Mouse (Mus musculus) adrenal gland, adult 18-20 months (tissue): ENCODE data around the gene Atrnl1. TPM values are rescaled to one million over a fixed set of nuclear protein-coding genes. Genes with fewer than 3 reads are reported as not detected.
A peak's percentile ranks its signal among the peaks of the same experiment; 100 is the strongest.
"Not testable (repeated sequence)": the region's sequence is repeated elsewhere in the genome, so short reads cannot be mapped to it uniquely, and the experiment has no call there.

Experiments
- DNase-seq, 2 experiments: peaks; one replicate each; pipeline ENCODE4 v3.0.0; 2021 to 2022; ENCODE audit warnings: low spot score in 2 of 2
- total RNA-seq, 2 experiments: library from RNA; stranded (reverse); gene quantifications; 1 replicate in 1 of 2; 2 replicates in 1 of 2; pipeline ENCODE4 v1.2.3; 2021

The Atrnl1 gene
- total RNA-seq, 2 experiments from 2014 or later: 22.4 to 23.5 TPM

DNA sequence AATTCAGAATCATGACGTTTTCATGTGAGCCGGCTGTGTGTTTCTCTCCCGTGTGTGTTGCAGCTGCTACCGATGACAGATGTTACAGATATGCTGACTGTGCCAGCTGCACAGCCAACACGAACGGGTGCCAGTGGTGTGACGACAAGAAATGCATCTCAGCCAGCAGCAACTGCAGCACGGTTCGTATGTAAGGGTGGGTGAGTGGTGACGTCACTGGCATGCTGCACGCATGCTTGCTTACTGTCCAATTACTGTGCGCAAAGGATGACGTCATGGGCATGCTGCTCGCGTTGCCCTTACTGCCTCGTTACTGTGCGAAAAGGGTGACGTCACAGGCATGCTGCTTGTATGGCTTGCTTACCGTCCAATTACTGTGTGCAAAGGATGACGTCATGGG is 75.8 kb downstream of the Atrnl1 start:
- DNase-seq: no peak

DNA sequence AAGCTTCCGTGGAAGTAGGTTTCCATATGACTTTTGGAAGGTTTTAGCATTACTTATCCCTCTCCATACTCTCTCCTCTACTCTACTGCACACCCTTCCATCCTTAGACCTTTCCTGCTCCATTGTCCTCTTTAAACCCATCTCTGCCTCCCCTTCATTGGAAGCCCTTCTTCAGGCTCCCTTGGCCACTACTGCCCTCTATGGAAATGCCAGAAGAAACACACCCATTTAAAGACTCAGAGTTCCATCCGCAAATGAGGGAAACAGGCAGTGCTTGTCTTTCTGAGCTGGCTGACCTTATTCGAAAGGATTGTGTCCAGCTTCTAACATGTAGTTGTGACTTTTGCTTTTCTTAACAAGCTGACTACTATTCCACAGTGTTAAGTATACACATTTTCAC is 81.7 kb downstream of the Atrnl1 start:
- no peak for DNase-seq

DNA sequence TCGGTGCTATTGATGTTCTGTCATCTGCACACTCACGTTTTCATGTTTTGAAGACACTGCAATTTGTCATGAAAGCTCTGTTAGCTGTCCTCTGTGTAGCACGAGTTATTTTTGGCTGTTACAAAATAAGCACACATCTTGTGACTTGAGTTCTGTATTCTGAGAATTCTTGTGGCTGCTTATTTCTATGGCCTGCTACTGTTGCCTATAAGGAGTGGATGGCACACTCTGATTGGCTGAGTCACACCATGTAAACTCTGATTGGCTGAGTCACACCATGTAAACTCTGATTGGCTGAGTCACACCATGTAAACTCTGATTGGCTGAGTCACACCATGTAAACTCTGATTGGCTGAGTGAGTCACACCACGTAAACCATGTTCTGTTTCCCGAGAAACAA is 85.9 kb downstream of the Atrnl1 start:
- DNase-seq: not testable (repeated sequence)

DNA sequence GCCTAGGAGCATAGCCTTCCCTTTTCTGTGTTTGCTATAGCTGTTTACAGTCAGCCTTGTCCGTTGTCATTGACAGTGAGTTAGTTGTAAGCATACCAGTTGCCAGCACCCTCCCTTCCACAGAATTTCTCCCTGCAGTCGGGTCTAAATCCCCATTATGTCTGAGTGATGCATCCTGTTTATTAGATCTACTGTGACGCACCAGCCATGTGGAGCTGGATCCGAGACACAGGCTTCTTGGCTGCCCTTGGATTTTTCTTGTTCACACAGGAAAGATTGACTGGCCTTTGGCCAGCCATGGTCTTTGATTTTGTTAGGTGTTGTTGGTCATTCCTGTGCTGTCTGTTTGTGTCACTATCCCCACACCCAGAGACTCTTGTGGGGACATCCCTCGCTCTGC is 102.3 kb downstream of the Atrnl1 start:
- peak in 1 of 2 experiments; percentile 6 for DNase-seq

DNA sequence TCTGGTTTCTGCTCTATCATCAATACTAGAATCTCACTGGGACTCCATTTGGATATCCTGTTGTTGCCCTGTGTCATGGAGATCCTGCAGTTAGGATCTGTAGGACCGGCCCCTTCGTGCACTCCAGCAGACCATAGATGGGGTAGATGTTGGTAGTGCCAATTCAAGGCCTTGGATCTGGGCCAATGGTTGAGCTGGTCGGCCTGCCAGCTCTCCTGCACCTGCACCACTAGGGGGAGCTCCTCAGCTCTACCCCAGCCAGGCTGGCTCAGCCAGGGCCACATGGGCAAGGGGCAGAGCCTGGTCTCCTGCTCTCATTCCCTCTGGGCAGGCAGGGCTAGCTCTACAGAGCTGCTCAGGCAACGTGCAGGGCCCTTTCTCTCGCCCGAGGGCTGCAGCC is 114.1 kb downstream of the Atrnl1 start:
- peak; percentile 61 to 71 for DNase-seq

DNA sequence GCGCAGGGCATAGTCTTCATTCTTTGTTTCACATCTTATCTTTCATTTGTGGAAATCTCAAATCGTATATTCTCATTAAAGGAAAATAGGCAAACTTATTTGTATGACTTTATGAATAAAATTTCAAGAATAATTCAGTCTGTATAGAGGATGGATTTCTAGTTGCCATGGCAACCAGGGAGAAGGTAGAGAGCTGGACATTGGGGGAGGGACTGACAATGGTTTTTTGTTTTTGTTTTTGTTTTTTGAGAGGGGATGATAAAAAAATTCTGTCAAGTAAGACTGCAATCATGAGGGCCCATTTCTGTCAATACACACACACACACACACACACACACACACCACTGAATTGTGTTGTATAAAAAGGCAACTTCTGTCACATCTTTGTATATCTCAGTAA is 114.5 kb downstream of the Atrnl1 start:
- DNase-seq: no peak

DNA sequence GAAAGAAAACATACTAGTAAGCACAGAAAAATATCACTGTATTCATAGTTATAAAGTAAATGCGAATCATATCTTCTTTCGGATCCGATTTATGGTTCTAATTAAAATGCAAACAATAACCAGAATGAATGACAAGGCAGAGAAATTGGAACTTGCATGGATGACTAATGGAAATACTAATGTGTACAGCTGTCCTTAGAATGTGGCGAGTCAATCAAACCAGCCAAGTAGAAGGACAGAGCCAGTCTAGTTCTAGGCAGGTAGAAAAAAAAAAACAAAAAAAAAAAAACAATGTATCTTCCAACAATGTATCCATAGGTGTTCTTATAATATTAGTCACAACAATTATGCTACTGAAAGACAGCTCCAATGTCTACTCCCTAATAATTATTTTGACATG is 116.2 kb downstream of the Atrnl1 start:
- DNase-seq: no peak

DNA sequence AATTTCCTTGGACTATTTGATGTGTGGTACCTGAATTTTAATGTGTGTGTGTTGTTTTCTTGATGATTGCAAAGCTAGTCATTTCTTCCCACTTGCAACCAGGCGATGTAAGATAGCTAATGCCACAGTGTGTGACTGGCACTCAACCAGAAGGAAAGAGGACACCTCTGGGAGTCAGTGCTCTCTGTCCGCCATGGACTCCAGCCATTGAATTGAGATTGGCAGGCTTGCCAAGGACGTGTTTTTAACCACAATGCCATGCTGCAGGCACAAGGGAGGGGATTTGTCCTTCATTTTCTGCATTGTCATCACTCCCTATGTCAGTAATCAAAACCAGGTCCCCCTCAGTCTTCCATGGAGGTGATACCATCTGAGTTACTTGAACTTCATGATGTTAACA is 126.6 kb downstream of the Atrnl1 start:
- no peak for DNase-seq

DNA sequence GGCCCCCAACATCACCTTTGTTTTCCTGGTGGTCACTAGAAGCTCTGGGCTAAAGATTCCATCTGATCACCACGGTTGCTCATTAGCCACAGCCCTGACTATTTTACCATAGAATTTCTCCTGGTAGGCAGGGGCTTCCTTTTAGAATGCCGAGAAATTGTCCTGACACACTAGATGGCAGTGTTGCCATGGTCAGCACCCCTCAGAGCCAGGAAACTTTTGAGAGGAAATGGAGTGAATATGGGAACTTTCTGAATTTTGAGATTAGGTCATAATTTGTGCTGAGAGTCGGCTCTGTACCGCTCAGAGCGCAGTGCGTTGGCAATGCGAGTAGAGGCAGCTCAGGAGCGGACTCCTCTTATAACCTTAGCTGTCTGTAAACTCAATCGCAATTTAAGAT is 134.7 kb downstream of the Atrnl1 start:
- no peak for DNase-seq

DNA sequence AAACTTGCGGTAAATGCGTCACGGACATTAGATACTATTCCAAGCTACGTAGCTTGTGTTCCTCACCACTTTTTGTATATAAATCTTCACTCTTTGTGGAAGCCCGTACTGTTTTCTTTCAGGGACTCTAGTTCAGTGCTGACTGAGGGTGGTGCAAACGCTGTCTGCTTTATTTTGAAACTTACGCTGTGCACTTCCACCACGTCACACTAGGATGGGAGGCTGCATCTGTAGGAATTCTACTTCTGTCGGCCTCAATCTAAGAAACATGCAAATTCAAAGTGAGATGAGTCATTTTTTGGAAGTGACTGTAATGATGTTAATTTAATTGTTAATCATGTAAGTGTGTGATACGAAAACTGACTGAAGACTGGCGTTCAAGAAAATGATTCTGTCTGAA is 135.7 kb downstream of the Atrnl1 start:
- no peak for DNase-seq

DNA sequence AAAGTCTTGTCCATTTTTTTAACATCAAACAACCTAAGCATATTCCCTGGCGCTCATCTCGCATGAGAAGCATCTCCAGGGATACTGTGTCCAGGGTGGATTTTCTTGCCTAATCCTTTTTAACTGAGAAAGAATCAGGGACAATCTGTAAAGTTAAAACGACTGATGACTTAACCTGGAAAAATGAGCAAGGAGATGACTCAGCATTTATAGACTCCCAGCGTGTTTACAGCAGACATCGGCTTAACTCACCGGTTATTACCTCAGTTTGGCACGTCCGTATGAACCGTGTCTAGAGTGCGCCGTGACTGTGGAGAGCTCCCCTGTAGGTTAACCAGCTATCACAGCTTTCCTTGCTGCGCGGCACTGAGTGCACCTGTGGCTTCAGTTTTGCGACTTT is 141.4 kb downstream of the Atrnl1 start:
- DNase-seq: no peak

DNA sequence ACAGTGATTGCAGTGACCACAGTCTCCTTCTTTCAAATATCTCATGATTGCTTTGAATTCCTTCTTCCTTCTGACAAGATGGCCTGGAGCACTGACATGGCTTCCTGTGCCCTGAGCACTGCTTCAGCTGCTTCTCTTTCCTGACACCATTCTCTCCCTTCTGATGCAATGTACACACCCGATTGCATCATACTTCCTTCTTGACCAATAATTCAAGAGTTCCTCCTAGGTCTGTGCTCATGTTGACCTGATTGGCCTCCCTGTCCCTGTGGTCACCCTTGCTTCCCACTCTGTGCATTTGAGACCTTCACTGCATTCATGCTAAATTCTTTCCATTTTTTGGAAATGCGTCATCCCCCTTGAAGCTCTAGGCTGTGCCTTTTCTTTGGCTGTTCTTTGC is 151.7 kb downstream of the Atrnl1 start:
- no peak for DNase-seq

DNA sequence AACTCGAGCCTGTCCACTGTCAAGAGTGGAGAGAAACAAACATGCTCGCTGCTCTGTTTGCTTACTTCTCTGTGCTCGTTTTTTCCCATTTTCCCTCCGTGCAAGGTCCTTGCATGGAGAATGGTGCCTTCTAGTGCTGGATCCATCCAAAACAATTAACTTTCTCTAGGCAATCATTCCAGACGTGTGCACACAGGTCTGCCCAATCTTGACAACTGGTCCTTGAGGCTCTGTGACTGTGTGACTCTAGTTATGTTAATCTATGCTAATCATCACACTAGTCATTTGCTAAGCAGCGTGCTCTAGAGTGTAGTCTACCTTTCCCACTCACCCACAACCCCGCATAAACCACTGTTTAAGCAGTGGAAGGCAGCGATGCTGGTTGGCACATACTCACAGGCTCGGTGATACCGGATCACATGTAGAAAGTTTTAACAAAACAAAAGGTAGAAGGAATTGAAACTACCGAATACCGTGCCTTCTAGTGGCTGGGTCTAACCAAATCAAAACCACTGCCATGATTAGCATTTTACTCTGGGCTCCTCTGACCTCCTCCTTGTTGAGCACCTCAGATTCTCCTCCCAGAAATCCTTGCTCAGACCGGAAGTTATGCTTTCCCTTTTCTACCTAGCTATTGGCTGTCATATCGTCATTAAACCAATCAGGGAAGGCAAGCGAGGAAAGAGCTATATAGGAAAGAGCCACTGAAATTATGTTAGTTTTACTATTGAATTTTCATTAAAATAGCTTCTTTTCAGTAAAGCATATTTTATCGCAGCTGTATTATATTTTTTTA is 153.9 kb downstream of the Atrnl1 start:
- no peak for DNase-seq

DNA sequence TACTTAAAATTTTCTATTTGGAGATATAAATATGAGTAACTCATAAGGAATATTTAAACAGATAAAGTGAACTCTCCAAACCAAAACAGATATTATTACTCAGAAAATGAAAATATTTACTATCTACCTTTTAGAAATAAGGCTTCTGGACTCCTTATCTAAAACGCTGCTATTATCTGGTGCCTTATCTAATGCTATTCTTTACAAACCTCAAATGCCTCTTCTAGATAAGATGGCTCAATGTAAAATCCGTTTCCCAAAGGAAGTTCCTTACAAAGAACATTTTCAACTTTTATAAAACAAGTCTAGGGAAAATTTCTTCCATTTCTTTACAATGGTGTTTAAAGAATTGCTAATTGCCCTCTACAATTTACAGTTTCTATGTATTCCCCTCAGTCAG is 156.2 kb downstream of the Atrnl1 start:
- DNase-seq: no peak

DNA sequence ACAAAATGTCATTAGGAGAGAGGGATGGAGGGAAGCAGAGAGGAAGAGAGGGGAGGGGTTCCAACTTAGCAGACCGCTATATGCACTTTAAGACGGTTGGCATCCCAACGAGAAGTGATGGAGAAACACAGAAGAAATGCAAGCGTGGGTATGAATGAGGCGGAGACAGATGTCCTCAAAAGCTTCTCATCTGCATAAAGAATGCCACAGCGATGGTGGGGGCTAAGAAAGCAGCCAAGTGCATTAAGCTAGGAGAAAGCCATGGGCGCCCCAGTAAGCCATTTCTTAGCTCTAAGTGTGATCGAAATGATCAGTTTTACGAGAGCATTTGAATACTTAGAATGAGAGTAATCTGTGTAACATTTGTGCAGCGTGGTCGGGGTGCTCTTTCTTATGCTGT is 157.8 kb downstream of the Atrnl1 start:
- DNase-seq: no peak

DNA sequence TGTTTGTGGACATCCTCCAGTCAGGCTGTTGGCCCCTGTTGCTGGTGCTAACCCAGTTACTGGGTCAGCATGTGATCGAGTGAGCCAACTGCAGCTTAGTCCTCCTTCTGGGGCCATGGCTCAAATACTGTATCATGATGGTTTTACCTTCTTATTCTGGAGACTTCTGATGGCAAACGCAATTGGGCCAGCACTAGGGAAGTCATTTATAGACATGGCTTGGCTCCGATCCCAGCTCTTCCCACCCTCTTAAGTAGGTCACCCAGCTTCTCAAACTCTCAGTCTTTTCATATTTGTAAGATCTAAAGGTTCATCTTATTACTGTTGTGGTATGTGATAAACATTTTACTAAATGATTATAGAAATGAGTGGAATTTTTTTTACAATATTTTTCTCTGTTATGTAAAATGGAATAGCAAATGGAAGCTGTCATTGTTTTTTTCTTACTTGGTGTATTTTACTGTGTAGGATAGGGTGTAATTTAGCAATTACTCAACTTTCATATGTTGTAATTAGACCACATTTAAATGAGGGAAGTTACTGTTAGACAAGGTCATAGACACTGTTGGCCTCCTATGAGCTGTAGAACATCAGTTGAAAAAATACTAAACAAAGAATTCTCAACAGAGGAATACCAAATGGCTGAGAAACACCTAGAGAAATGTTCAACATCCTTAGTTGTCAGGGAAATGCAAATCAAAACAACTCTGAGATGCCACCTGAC is 171.7 kb downstream of the Atrnl1 start:
- no peak for DNase-seq

DNA sequence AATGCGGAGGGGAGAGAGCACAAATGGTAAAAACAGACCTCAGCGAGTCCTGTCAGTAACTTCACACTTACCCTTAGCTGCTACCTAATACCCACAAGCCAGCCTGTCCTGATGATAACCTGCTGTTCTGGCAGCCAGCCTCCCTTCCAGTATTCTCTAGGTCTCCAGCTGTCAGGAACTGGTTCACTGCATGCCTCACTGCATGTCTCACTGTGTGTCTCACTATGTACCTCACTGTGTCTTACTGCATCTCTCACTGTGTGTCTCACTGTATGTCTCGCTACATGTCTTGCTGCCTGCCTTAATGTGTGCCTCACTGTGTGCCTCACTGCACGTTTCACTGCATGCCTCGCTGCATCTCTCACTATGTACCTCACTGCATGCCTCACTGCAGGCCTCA is 175.9 kb downstream of the Atrnl1 start:
- no peak for DNase-seq

DNA sequence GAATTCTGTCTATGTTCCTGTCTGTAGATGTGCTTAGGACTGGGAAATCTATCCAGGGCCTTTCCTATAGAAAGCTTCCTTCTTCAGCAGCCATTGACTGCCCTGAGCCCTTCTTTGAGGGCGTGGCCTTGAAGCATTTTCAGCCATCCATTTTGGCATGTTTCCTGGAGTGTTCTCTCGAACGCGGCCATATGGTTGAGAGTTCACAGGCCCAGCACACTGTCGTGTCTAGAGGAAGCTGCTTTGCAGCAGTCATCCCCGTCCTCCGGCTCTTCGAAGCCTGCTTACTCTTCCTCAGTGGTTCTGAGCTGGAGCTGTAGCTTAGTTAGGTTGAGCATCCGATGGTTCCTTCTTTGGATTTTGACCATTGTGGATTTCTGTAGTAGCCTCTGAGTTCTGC is 191.4 kb downstream of the Atrnl1 start:
- no peak for DNase-seq

DNA sequence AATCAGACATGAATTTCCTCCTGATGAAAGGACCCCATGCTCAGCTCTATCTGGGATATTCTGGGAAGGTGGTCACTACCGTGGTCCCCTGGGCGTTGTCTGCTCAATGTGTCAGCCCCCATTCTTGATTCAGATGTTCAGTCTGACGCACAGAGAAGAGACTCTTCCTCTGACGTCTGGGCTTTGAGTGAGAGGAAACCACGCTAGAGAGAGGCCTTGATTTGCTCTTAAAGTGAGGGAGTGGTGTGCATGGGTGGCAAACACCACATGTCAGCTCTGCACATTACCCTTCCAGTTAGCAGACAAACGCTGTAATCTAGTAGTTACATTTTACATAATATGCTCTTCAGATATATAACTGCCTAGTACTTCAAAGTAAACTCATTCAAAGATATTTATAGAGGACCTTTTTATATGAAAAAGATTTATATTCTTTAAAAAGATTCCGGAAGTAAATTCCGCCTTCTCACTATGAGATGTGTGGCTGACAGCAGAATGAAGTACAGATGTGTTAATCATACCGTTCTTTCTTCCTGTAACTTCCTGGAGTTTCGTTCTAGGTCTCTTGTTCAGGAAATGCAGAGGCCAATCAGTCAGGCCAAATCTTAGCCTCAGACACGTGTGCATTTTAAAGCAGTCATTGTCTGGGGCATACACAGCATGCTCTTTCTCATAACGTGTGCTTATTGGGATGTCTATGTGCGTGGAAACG is 192.1 kb downstream of the Atrnl1 start:
- no peak for DNase-seq

DNA sequence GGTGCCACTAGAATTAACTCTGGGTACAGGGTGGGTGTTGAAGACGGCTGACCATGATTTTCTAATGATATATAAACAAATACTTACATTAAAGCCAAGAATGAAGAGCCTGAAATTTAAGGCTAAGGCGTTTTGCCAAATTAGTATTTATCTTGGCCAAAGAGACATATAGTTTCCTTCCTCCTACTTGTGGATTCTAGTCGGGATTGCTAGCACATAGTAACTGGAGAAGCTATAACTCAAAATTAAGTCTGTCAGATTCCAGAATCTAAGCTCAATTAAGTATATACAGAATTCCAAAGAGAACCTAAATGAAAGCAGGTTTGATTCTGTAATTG is 192.6 kb downstream of the Atrnl1 start:
- DNase-seq: no peak

DNA sequence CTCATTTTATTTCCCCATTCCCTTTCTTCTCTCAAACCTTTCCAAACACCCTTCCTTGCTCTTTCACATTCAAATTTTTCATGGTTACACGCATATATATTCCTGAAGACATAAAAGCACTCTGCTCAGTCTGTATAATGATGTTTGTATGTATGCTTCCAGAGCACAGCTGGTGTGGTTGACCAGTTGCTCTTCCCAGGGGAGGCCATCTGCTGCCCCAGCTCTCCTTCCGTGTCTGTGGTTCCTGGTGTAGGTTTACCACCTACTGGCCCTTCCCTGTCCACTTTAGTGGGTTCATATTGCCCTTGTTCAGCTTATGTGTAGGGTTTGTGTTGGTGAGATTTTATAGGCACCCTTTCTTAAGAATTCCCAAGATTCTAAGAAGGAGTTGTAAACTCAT is 197.5 kb downstream of the Atrnl1 start:
- DNase-seq: no peak

DNA sequence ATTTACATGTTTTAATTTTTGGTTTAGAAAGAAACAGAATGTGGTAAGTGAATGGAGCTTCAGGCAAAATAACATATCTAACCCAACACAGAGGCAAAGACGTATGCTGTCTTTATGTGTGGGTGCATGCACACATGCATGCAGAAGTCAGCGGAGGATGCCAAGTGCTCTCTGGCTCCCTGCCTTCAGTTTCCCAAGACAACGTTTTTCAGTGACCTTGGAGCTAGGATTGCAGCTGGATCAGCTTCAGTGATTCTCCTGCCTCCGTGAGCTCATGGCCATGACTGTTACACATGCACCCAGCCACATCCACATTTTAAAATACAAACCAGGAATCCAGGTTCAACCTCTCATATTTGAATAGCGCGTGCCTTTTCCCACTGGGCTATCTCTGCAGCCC is 203.5 kb downstream of the Atrnl1 start:
- DNase-seq: no peak
